Mouse (Mus musculus): ENCODE measurements around the gene Prss36. TPM values are rescaled to one million over a fixed set of nuclear protein-coding genes. Genes with fewer than 3 reads are reported as not detected.
"Not testable (repeated sequence)": the region's sequence is repeated elsewhere in the genome, so short reads cannot be mapped to it uniquely, and the experiment has no call there.

The Prss36 gene
- total RNA-seq, 2 experiments from 2014 or later = 8.5 to 9.8 TPM

DNA sequence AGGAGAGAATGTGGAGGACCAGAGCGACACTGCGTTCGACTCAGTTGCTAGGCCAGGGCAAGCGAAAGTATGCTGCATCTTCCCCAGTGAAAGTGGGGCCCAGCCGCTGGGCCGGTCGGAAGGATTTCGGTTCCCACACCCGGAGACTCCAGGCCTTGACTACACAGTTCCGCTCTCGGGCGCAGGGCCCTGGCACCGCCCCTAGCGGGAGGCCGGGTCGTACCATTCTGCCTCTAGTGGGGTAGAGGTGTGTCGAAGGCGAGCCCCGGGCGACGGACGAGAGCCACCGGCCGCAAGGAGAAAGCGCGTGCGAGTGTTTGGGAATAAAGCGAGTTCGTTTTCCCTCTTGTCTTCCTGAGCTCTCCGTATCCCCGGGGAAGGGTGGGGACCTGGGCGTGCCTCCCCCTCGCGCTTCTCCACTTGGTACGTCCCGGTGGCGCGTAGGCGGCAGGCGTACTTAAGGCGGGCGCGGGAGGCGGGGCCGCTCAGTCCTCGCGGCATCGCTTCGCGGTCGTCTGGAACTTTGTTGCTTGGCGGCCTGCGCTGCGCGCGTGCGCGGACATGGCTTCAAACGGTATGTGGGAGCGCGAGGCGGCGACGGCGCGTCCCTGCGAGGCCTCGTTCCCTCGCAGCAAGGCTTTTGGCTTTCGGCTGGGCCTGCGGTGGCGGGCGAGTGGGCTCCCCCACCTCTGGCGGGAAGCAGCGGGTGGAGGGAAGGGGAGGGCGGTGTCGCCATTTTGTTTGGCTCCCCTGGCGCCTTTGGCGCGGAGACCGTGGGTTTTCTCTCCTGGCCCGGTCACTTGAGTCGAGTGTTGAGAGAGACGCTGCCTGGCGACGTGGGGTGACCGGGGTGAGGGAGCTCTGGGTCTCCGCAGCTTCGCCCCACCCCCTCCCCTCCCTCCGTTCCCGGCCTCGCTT is 20.7 kb upstream of the Prss36 start, which contains the start of gene Fus:
Gene Fus, plus strand, starts transcription at position 454 of the 918 bp plus-strand sequence.
- DNase-seq (ENCODE audit: extremely low spot score in 1 of 2, low spot score in 2 of 2) = peak; percentile 92 to 96
- intact Hi-C loops (cut with DNase I) = loop anchor here (1.0 to 5.0 kb wide), 3 partner anchors 32 to 190 kb away; partner anchors contain the start of genes Kat8 and Setd1a
- Histone ChIP-seq H3K27ac (peak within 1 kb of the TSS; percentile 100), H3K4me3 (peak within 1 kb of the TSS; percentile 94)
- TF ChIP-seq CTCF (IDR thresholded peaks at IDR 0.05) = peak; percentile 22; the same call in 1 of the 2 replicates

DNA sequence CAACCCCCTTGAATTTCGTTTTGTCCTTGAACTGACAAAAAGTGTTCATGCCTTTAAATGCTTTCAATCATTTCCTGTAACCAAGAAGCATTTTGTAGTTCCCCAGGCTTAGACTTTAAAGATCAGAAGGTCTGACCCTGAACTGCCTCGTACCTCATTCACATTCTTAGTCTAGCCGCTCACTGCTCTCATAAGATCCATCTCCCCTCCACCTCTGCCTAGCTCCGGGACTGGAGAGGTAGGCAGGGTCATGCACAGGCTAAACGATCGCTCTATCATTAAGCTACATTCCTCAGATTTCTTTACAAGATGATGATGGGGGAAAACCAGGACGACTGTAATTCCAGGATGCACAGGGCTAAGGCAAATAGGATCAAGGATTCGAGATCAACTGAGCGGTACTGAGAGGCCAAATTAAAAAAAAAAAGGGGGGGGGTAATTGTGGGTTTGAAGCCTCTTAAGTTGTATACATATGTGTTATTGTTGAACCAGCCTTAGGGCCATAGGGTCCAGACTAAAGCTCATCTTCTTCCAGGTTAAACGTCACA is 19.9 kb upstream of the Prss36 start:
- peak overlapping the region; percentile 100 for H3K27ac ChIP-seq
- no peak for TF ChIP-seq CTCF (IDR thresholded peaks at IDR 0.05)
- no peak for DNase-seq (ENCODE audit: extremely low spot score in 1 of 2, low spot score in 2 of 2)
- peak overlapping the region; percentile 94 for H3K4me3 ChIP-seq
- intact Hi-C loops (cut with DNase I) = loop anchor here (2.0 to 5.0 kb wide), 2 partner anchors 54 to 189 kb away; partner anchors contain the start of genes Kat8 and Setd1a

DNA sequence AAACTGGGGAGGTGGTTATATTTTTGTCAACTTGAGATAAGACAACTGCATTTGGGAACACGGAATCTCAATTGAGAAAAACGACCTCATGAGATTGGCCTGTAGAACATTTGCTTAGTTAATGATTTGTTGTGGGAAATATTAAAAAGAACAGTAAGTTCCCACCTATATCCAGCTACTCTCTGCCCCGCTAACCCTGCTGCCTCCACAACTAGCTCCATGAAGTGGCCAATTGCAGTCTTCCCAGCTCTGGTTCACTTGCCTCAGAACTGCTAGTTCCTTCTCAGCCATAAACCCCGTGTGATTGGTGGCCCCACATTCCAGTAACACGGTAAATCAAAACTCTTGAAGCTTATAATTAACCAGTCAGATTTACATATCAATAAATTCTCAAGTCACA is 12.8 kb upstream of the Prss36 start:
- H3K4me3 ChIP-seq = no peak overlapping the region
- H3K27ac ChIP-seq = no peak overlapping the region
- TF ChIP-seq CTCF (IDR thresholded peaks at IDR 0.05) = no peak
- intact Hi-C loops (cut with DNase I) = no loop called here
- DNase-seq (ENCODE audit: extremely low spot score in 1 of 2, low spot score in 2 of 2) = no peak

DNA sequence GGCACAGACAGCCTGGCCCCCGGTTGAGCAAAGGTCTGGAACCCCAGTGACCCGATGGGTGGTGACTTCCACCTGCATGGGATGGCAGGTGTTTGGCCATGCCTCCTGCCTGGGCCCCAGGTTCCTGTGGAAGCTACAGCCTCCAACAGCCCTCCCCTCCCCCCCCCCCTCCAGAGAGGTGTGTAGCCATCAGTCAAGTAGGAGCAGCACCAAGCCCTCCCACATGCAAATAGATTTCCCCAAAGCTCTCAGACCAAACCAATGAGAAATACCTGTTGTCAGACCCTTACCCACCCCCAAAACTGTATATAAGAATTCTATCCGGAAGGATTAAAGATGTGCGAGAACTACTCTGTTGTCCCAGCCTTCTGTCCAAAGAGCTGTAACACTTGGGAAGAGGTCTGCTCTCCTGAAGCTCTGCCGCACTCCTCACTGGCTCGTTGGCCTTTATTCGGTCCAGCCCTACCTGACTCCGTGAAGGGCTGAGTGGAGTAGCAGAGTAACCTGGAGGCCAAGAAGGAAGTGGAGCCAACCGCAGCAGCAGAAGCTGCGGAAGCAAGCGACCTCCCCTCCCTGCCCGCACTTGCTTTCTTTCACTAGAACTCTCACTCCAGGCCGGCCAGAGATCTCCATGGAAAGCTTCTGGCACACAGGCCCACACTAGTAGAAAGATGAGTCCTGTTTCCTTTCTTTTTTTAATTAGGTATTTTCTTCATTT is 6.5 kb upstream of the Prss36 start:
- DNase-seq (ENCODE audit: extremely low spot score in 1 of 2, low spot score in 2 of 2) = no peak
- H3K4me3 ChIP-seq = no peak overlapping the region
- intact Hi-C loops (cut with DNase I) = no loop called here
- H3K27ac ChIP-seq = no peak overlapping the region
- no peak for TF ChIP-seq CTCF (IDR thresholded peaks at IDR 0.05)

DNA sequence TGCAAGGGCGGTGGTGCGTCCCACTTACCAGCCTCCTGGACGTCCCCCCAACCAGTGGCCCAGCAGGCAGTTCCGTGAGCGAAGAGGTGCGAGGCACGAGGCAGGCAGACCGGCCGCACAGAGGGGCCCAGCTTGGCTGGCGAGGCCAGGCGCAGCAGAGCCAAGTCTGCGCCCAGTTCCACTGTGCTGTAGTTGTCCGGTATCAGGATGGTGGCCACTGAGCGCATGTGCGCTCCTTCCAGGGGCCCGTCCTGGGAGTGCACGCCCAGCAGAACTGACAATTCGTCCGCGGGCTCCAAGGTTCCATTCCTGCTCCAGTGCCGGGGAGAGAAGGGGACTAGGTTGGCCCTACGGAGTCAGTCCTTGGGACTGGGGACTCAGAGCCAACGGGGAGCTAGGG is 1.9 kb downstream of the Prss36 start:
- intact Hi-C loops (cut with DNase I) = no loop called here
- no peak for DNase-seq (ENCODE audit: extremely low spot score in 1 of 2, low spot score in 2 of 2)
- H3K27ac ChIP-seq = no peak overlapping the region
- no peak for TF ChIP-seq CTCF (IDR thresholded peaks at IDR 0.05)
- H3K4me3 ChIP-seq = no peak overlapping the region

DNA sequence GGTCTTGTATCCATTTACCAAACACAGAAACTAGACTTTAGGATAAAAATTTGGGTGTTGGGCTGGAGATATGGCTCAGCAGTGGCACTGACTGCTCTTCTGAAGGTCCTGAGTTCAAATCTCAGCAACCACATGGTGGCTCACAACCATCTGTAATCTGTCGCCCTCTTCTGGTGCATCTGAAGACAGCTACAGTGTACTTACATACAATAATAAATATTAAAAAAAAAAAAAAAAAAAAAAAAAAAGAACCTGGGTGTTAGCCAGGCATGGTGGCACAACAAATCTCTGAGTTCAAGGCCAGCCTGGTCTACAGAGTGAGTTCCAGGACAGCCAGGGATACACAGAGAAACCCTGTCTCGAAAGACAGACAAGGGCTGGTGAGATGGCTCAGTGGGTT is 4.4 kb downstream of the Prss36 start:
- H3K4me3 ChIP-seq; intact Hi-C loops (cut with DNase I); DNase-seq (ENCODE audit: extremely low spot score in 1 of 2, low spot score in 2 of 2); H3K27ac ChIP-seq: not testable (repeated sequence)
- TF ChIP-seq CTCF (IDR thresholded peaks at IDR 0.05) = peak; percentile 26

DNA sequence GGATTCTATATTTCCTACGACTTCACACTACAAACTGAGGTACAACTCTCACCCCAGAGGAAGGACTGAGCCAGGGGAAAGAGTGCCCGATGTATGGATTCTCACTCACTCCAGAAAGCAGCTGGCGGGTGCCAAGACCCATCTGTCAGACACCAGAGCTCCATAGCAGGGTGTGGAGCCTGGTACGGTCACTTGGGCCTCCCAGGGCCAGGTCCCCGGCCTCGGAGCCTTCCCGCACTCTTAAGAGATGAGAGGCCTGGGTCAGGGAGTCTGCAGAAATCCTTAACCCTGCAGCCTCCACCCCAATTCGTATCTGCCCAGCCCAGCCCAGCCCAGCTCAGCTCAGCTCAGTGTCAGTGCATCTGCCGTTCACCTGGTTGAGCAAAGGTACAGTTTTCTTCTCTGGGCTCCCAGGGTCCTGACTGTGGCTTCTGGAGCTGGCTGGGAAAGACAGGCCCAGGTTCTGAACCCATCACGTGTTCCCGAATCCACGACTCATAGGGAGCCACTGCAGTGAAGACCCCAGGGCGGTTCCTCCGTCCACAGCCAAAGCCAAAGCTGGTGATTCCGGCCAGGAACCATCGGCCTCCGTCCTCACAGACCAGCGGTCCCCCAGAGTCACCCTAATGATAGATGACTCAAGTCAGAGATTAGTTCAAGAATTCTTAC is 10.2 kb downstream of the Prss36 start:
- peak overlapping the region; percentile 94 for H3K27ac ChIP-seq
- no peak for TF ChIP-seq CTCF (IDR thresholded peaks at IDR 0.05)
- H3K4me3 ChIP-seq = peak overlapping the region; percentile 94
- intact Hi-C loops (cut with DNase I) = no loop called here
- no peak for DNase-seq (ENCODE audit: extremely low spot score in 1 of 2, low spot score in 2 of 2)

DNA sequence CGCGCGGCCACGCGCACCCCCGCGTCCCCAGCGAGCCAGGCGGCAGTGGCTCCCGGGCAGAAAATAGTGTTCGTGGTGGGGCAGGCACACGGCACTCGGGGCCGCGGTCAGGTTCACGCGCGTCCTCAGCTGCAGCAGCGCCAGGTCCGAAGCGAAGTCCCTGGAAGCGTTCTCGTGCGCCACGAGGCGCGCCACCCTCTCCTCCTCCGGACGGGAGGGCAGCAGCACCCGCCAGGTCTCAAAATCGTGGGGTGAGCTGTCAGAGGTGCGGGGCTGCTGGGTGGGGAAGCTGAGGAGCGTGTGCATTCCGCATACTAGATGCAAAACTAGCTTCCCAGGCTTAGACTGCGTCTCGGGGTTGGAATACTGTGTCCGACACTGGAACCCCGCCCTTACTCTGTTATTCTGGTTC is 10.8 kb downstream of the Prss36 start:
- no peak; the same call in 1 of the 2 replicates for TF ChIP-seq CTCF (IDR thresholded peaks at IDR 0.05)
- intact Hi-C loops (cut with DNase I) = loop anchor here (1.0 to 2.0 kb wide), 2 partner anchors 23 to 32 kb away; partner anchors contain the start of genes Fus and Kat8
- Histone ChIP-seq H3K4me3 (peak overlapping the region; percentile 94), H3K27ac (peak overlapping the region; percentile 94)
- no peak for DNase-seq (ENCODE audit: extremely low spot score in 1 of 2, low spot score in 2 of 2)

DNA sequence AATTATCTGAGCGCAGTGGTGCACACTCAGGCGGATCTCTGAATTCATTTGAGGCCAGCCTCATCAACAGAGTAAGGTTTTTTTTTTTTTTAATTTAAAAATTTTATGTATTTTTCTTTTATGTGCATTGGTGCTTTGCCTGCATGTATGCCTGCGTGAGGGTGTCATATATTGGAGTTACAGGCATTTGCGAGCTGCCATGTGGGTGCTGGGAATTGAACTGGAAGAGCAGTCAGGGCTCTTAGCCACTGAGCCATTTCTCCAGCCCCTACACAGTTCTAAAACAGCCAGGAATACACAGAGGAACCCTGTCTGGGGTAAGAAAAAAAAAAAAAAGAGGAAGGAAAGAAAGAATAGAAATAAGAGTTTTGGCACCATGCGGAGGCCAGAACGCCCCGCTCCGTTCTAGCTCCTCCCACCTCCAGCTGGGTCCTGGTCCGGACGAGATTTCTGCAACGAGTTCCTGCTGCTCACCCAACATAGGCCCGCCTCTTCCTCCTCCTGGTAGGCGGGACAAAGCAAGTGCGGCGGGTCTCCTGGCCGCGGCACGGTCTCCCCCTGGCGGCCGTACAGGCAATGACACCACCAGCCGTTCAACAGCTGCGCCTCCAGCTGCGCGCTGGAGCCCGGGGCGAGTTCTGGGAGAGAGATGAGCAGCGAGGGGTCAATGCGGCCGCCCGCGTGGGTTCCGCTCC is 11.3 kb downstream of the Prss36 start:
- peak; percentile 99 for TF ChIP-seq CTCF (IDR thresholded peaks at IDR 0.05)
- peak; percentile 95 for DNase-seq (ENCODE audit: extremely low spot score in 1 of 2, low spot score in 2 of 2)
- peak overlapping the region; percentile 94 for H3K4me3 ChIP-seq
- peak overlapping the region; percentile 94 for H3K27ac ChIP-seq
- intact Hi-C loops (cut with DNase I) = loop anchor here (1.0 to 2.0 kb wide), 2 partner anchors 22 to 32 kb away; partner anchors contain the start of genes Fus and Kat8

DNA sequence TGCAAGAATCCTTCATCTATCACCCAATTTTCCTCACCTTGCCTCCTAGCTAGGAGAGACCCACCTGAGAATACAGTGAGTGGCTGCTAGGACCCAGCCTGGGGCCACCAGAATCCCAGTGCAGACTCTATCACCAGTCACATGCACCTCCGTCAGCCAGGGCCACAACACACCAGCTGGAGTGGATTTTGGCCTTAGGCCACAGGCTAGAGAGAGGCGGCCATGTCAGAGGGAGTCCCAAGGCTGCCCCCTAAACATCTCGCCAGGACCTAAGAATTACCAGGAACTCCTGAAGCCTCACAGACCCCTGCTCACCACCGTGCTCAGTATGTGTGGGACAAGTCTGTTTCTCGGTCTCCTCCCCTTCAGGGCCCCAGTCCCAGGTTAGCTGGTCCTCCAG is 12.4 kb downstream of the Prss36 start:
- intact Hi-C loops (cut with DNase I) = loop anchor here (2.0 kb wide), 1 partner anchor 21 kb away; the partner anchor contains the start of gene Kat8
- Histone ChIP-seq H3K4me3 (no peak overlapping the region), H3K27ac (no peak overlapping the region)
- TF ChIP-seq CTCF (IDR thresholded peaks at IDR 0.05) = no peak
- DNase-seq (ENCODE audit: extremely low spot score in 1 of 2, low spot score in 2 of 2) = no peak

Data from left cerebral cortex, adult 2 months (tissue).